Mouse (Mus musculus): ENCODE data around the gene Kdm4b. TPM values are rescaled to one million over a fixed set of nuclear protein-coding genes. Genes with fewer than 3 reads are reported as not detected.

Kdm4b gene
- polyA plus RNA-seq, 1 experiment from 2014 or later = 22.4 TPM

GRCm38 (mm10) chr17:56365791-56366673 lies 40.2 kb downstream of the Kdm4b start:
- no peak overlapping the region for H3K4me3 ChIP-seq (replicated peaks; ENCODE audit: low read depth, low read length)
- 0 out of 2 replicates have a peak overlapping the region, but pooled peaks have one; percentile 6 for H3K27ac ChIP-seq
- TF ChIP-seq CTCF (IDR thresholded peaks at IDR 0.05; ENCODE audit: low read depth) = no peak
- peaks cover 12% of the 10 kb centered on the region for H3K4me1 ChIP-seq (replicated peaks; ENCODE audit: insufficient read depth, low read length)
- H3K9me3 ChIP-seq (replicated peaks; ENCODE audit: low read length) = no peaks in the 10 kb centered on the region
- DNase-seq (ENCODE audit: low spot score) (peak; percentile 70), ATAC-seq (replicated peaks; ENCODE audit: low FRiP score, low read depth) (no peak; the same call in 1 of the 2 replicates)
- peak overlapping the region; percentile 3; the same call in 1 of the 2 replicates for H3K9ac ChIP-seq (ENCODE audit: low read depth, low read length)
- no peak overlapping the region for H3K4me2 ChIP-seq (ENCODE audit: low read length)
- no peaks in the 10 kb centered on the region for H3K27me3 ChIP-seq (ENCODE audit: insufficient read depth, low read length)
- peaks cover 21% of the 10 kb centered on the region; the same call in 1 of the 2 replicates for H3K36me3 ChIP-seq (ENCODE audit: insufficient read depth, low read length)
- WGBS = 32% methylated on average over 7 of the region's 7 CpGs

- H3K27me3 ChIP-seq (ENCODE audit: insufficient read depth, low read length) = no peaks in the 10 kb centered on the region
- peaks cover 12% of the 10 kb centered on the region for H3K4me1 ChIP-seq (replicated peaks; ENCODE audit: insufficient read depth, low read length)
- ATAC-seq (replicated peaks; ENCODE audit: low FRiP score, low read depth) (no peak), DNase-seq (ENCODE audit: low spot score) (no peak)
- H3K27ac ChIP-seq = no peak overlapping the region
- H3K9me3 ChIP-seq (replicated peaks; ENCODE audit: low read length) = no peaks in the 10 kb centered on the region
- H3K4me3 ChIP-seq (replicated peaks; ENCODE audit: low read depth, low read length) = no peak overlapping the region
- TF ChIP-seq CTCF (IDR thresholded peaks at IDR 0.05; ENCODE audit: low read depth) = no peak
- H3K4me2 ChIP-seq (ENCODE audit: low read length) = no peak overlapping the region
- WGBS = 90% methylated on average over 6 of the region's 6 CpGs
- no peak overlapping the region for H3K9ac ChIP-seq (ENCODE audit: low read depth, low read length)
- peaks cover 27% of the 10 kb centered on the region for H3K36me3 ChIP-seq (ENCODE audit: insufficient read depth, low read length)
Observed at GRCm38 (mm10) chr17:56368291-56368790, 42.5 kb downstream of the Kdm4b start.

- H3K27me3 ChIP-seq (ENCODE audit: insufficient read depth, low read length) = no peaks in the 10 kb centered on the region
- no peak overlapping the region for H3K4me3 ChIP-seq (replicated peaks; ENCODE audit: low read depth, low read length)
- peaks cover 33% of the 10 kb centered on the region for H3K36me3 ChIP-seq (ENCODE audit: insufficient read depth, low read length)
- H3K9me3 ChIP-seq (replicated peaks; ENCODE audit: low read length) = no peaks in the 10 kb centered on the region
- peaks cover 9% of the 10 kb centered on the region for H3K4me1 ChIP-seq (replicated peaks; ENCODE audit: insufficient read depth, low read length)
- H3K9ac ChIP-seq (ENCODE audit: low read depth, low read length) = no peak overlapping the region
- no peak overlapping the region for H3K27ac ChIP-seq
- no peak for ATAC-seq (replicated peaks; ENCODE audit: low FRiP score, low read depth)
- no peak for TF ChIP-seq CTCF (IDR thresholded peaks at IDR 0.05; ENCODE audit: low read depth)
- whole genome bisulfite sequencing = 76% methylated on average over 3 of the region's 3 CpGs
- DNase-seq (ENCODE audit: low spot score) = no peak
- no peak overlapping the region for H3K4me2 ChIP-seq (ENCODE audit: low read length)
Observed at GRCm38 (mm10) chr17:56370090-56370489, 44.2 kb downstream of the Kdm4b start.

- TF ChIP-seq CTCF (IDR thresholded peaks at IDR 0.05; ENCODE audit: low read depth) = no peak
- H3K27me3 ChIP-seq (ENCODE audit: insufficient read depth, low read length) = no peaks in the 10 kb centered on the region
- ATAC-seq (replicated peaks; ENCODE audit: low FRiP score, low read depth) (no peak), DNase-seq (ENCODE audit: low spot score) (no peak)
- no peak overlapping the region for H3K9ac ChIP-seq (ENCODE audit: low read depth, low read length)
- no peak overlapping the region for H3K4me3 ChIP-seq (replicated peaks; ENCODE audit: low read depth, low read length)
- peaks cover 39% of the 10 kb centered on the region for H3K36me3 ChIP-seq (ENCODE audit: insufficient read depth, low read length)
- no peak overlapping the region for H3K27ac ChIP-seq
- H3K4me2 ChIP-seq (ENCODE audit: low read length) = no peak overlapping the region
- no peaks in the 10 kb centered on the region for H3K9me3 ChIP-seq (replicated peaks; ENCODE audit: low read length)
- WGBS = 63% methylated on average over 15 of the region's 15 CpGs
- H3K4me1 ChIP-seq (replicated peaks; ENCODE audit: insufficient read depth, low read length) = no peaks in the 10 kb centered on the region
Observed at GRCm38 (mm10) chr17:56371029-56371660, 45.3 kb downstream of the Kdm4b start.

GRCm38 (mm10) chr17:56372109-56372508 lies 46.2 kb downstream of the Kdm4b start:
- peaks cover 49% of the 10 kb centered on the region for H3K36me3 ChIP-seq (ENCODE audit: insufficient read depth, low read length)
- no peaks in the 10 kb centered on the region for H3K9me3 ChIP-seq (replicated peaks; ENCODE audit: low read length)
- no peaks in the 10 kb centered on the region for H3K4me1 ChIP-seq (replicated peaks; ENCODE audit: insufficient read depth, low read length)
- WGBS = 63% methylated on average over 4 of the region's 4 CpGs
- peak; percentile 41 for TF ChIP-seq CTCF (IDR thresholded peaks at IDR 0.05; ENCODE audit: low read depth)
- no peak for DNase-seq (ENCODE audit: low spot score)
- no peak overlapping the region for H3K27ac ChIP-seq
- H3K9ac ChIP-seq (ENCODE audit: low read depth, low read length) = no peak overlapping the region; the same call in 1 of the 2 replicates
- H3K4me2 ChIP-seq (ENCODE audit: low read length) = no peak overlapping the region
- no peaks in the 10 kb centered on the region for H3K27me3 ChIP-seq (ENCODE audit: insufficient read depth, low read length)
- no peak overlapping the region for H3K4me3 ChIP-seq (replicated peaks; ENCODE audit: low read depth, low read length)
- no peak for ATAC-seq (replicated peaks; ENCODE audit: low FRiP score, low read depth)

Data from kidney, postnatal 0 days (tissue).